Mouse (Mus musculus) CH12.LX (cell line): ENCODE data around the gene Spns3. TPM values are rescaled to one million over a fixed set of nuclear protein-coding genes. Genes with fewer than 3 reads are reported as not detected.

ENCODE experiments used
- DNase-seq: peaks from one replicate; pipeline ENCODE4 v3.0.0-alpha.2; 2013; ENCODE audit errors: extremely low read depth
- H3K27ac ChIP-seq: 2 replicates; pipeline ENCODE4 v1.5.1; 2012; ENCODE audit warnings: low read depth, mild to moderate bottlenecking, control low read depth, moderate library complexity; ENCODE audit not compliant: insufficient read depth
- H3K27me3 ChIP-seq: replicated peaks from 2 replicates; pipeline ENCODE3; 2012; ENCODE audit warnings: inconsistent platforms
- H3K36me3 ChIP-seq, 2 experiments: replicated peaks in 1 of 2; 2 replicates each; pipeline versions ENCODE3 to v1.6.1; 2012; ENCODE audit warnings: inconsistent platforms in 1 of 2, low read length in 1 of 2, mild to moderate bottlenecking in 1 of 2, mixed read lengths in 1 of 2, moderate library complexity in 1 of 2; ENCODE audit not compliant: control insufficient read depth in 1 of 2, insufficient read depth in 1 of 2
- H3K4me1 ChIP-seq, 2 experiments: 2 replicates each; pipeline ENCODE4 v1.6.1; 2012; ENCODE audit warnings: inconsistent platforms in 1 of 2, moderate library complexity in 1 of 2; ENCODE audit not compliant: insufficient read depth in 2 of 2, control insufficient read depth in 1 of 2
- H3K4me2 ChIP-seq: 2 replicates; pipeline ENCODE4 v1.6.1; 2012; ENCODE audit warnings: low read depth, mild to moderate bottlenecking, control low read depth; ENCODE audit not compliant: poor library complexity, insufficient read depth, severe bottlenecking
- H3K4me3 ChIP-seq, 3 experiments: fragments of 150-350 bp in 1 of 3; sonication (generic) in 1 of 3; replicated peaks in 1 of 3; 2 replicates each; pipeline versions ENCODE3 to v1.5.1; 2011 to 2012; ENCODE audit warnings: low read depth in 2 of 3, low read length in 2 of 3, mild to moderate bottlenecking in 2 of 3, moderate library complexity in 2 of 3, control low read depth in 1 of 3, improper control_type of control experiment in 1 of 3, inconsistent platforms in 1 of 3, mixed read lengths in 1 of 3; ENCODE audit not compliant: poor library complexity in 1 of 3
- H3K79me2 ChIP-seq: replicated peaks from 2 replicates; pipeline ENCODE4 v1.6.1; 2012; ENCODE audit warnings: mild to moderate bottlenecking, moderate library complexity; ENCODE audit not compliant: control insufficient read depth, poor library complexity, insufficient read depth, severe bottlenecking; ENCODE audit errors: extremely low read depth
- H3K9ac ChIP-seq: 2 replicates; pipeline ENCODE4 v1.6.1; 2012; ENCODE audit warnings: low read depth, mild to moderate bottlenecking, control low read depth, moderate library complexity; ENCODE audit not compliant: insufficient read depth
- H3K9me3 ChIP-seq: replicated peaks from 2 replicates; pipeline ENCODE3; 2012; ENCODE audit warnings: low read length, inconsistent platforms, mixed read lengths
- BHLHE40 ChIP-seq: IDR thresholded peaks from 2 replicates; pipeline ENCODE4 v1.6.1; 2011; ENCODE audit warnings: mild to moderate bottlenecking, low read depth, low read length, improper control_type of control experiment
- CHD1 ChIP-seq: IDR thresholded peaks from 2 replicates; pipeline ENCODE4 v1.6.1; 2012; ENCODE audit warnings: low read depth, low read length, improper control_type of control experiment, inconsistent platforms
- CHD2 ChIP-seq: IDR thresholded peaks from 2 replicates; pipeline ENCODE4 v1.6.1; 2011; ENCODE audit warnings: low read length, improper control_type of control experiment
- CTCF ChIP-seq, 2 experiments: IDR thresholded peaks in 1 of 2; conservative IDR thresholded peaks in 1 of 2; 2 replicates each; pipeline ENCODE4 v1.5.1; 2011 to 2012; ENCODE audit warnings: low read depth in 2 of 2, low read length in 2 of 2, improper control_type of control experiment in 1 of 2, inconsistent platforms in 1 of 2, mild to moderate bottlenecking in 1 of 2, moderate library complexity in 1 of 2
- E2F4 ChIP-seq: IDR thresholded peaks from 2 replicates; pipeline ENCODE4 v1.6.1; 2011; ENCODE audit warnings: low read depth, low read length, improper control_type of control experiment; ENCODE audit not compliant: insufficient replicate concordance
- ELF1 ChIP-seq: IDR thresholded peaks from 2 replicates; pipeline ENCODE4 v1.6.1; 2014; ENCODE audit warnings: low read depth, mild to moderate bottlenecking, inconsistent platforms, low read length, improper control_type of control experiment
- EP300 ChIP-seq: IDR thresholded peaks from 2 replicates; pipeline ENCODE4 v1.6.1; 2011; ENCODE audit warnings: low read length, improper control_type of control experiment
- ETS1 ChIP-seq: conservative IDR thresholded peaks from 2 replicates; pipeline ENCODE4 v1.6.1; 2012; ENCODE audit warnings: low read depth, mild to moderate bottlenecking, inconsistent platforms, low read length, improper control_type of control experiment, moderate library complexity
- GABPA ChIP-seq: IDR thresholded peaks from 2 replicates; pipeline ENCODE4 v1.6.1; 2012; ENCODE audit warnings: low read depth, low read length, improper control_type of control experiment, inconsistent platforms; ENCODE audit not compliant: insufficient replicate concordance
- HCFC1 ChIP-seq: IDR thresholded peaks from 2 replicates; pipeline ENCODE4 v1.6.1; 2012; ENCODE audit warnings: low read depth, mild to moderate bottlenecking, inconsistent platforms, low read length, improper control_type of control experiment
- IRF4 ChIP-seq: IDR thresholded peaks from 2 replicates; pipeline ENCODE4 v1.6.1; 2014; ENCODE audit warnings: low read depth, mild to moderate bottlenecking, inconsistent platforms, low read length, improper control_type of control experiment
- JUN ChIP-seq: IDR thresholded peaks from 2 replicates; pipeline ENCODE4 v1.6.1; 2011; ENCODE audit warnings: low read depth, mild to moderate bottlenecking, low read length, improper control_type of control experiment, moderate library complexity; ENCODE audit not compliant: insufficient read depth
- JUND ChIP-seq: conservative IDR thresholded peaks from 2 replicates; pipeline ENCODE4 v1.6.1; 2011; ENCODE audit warnings: low read depth, low read length, improper control_type of control experiment
- KAT2A ChIP-seq: IDR thresholded peaks from 2 replicates; pipeline ENCODE4 v1.6.1; 2012; ENCODE audit warnings: low read length, improper control_type of control experiment, inconsistent platforms; ENCODE audit not compliant: insufficient replicate concordance
- MAFK ChIP-seq: IDR thresholded peaks from 2 replicates; pipeline ENCODE4 v1.6.1; 2011; ENCODE audit warnings: low read length, improper control_type of control experiment; ENCODE audit not compliant: insufficient replicate concordance
- MAX ChIP-seq: IDR thresholded peaks from 2 replicates; pipeline ENCODE4 v1.6.1; 2011; ENCODE audit warnings: low read length, improper control_type of control experiment
- MAZ ChIP-seq: IDR thresholded peaks from 2 replicates; pipeline ENCODE4 v1.6.1; 2012; ENCODE audit warnings: low read depth, mild to moderate bottlenecking, inconsistent platforms, low read length, improper control_type of control experiment, moderate library complexity
- MEF2A ChIP-seq: IDR thresholded peaks from 2 replicates; pipeline ENCODE4 v1.6.1; 2014; ENCODE audit warnings: low read depth, mild to moderate bottlenecking, inconsistent platforms, low read length, improper control_type of control experiment, borderline replicate concordance
- MXI1 ChIP-seq: IDR thresholded peaks from 2 replicates; pipeline ENCODE4 v1.6.1; 2011; ENCODE audit warnings: mild to moderate bottlenecking, low read depth, low read length, improper control_type of control experiment
- MYC ChIP-seq: IDR thresholded peaks from 2 replicates; pipeline ENCODE4 v1.6.1; 2011; ENCODE audit warnings: low read depth, mild to moderate bottlenecking, improper control_type of control experiment, low read length
- NELFE ChIP-seq: IDR thresholded peaks from 2 replicates; pipeline ENCODE4 v1.6.1; 2011; ENCODE audit warnings: low read depth, low read length, improper control_type of control experiment
- NRF1 ChIP-seq: IDR thresholded peaks from 2 replicates; pipeline ENCODE4 v1.6.1; 2014; ENCODE audit warnings: low read depth, mild to moderate bottlenecking, inconsistent platforms, low read length, improper control_type of control experiment, moderate library complexity
- PAX5 ChIP-seq: IDR thresholded peaks from 2 replicates; pipeline ENCODE4 v1.6.1; 2012; ENCODE audit warnings: low read length, inconsistent platforms, mixed read lengths
- POLR2A ChIP-seq: IDR thresholded peaks from 2 replicates; pipeline ENCODE4 v1.6.1; 2011; ENCODE audit warnings: low read depth, mild to moderate bottlenecking, improper control_type of control experiment, low read length
- POLR2AphosphoS2 ChIP-seq: IDR thresholded peaks from 2 replicates; pipeline ENCODE4 v1.6.1; 2011; ENCODE audit warnings: low read depth, low read length, improper control_type of control experiment
- RAD21 ChIP-seq: IDR thresholded peaks from 2 replicates; pipeline ENCODE4 v1.6.1; 2011; ENCODE audit warnings: low read depth, mild to moderate bottlenecking, low read length, improper control_type of control experiment, moderate library complexity
- RCOR1 ChIP-seq: conservative IDR thresholded peaks from 2 replicates; pipeline ENCODE4 v1.6.1; 2012; ENCODE audit warnings: low read depth, mild to moderate bottlenecking, inconsistent platforms, low read length, improper control_type of control experiment
- SIN3A ChIP-seq: IDR thresholded peaks from 2 replicates; pipeline ENCODE4 v1.6.1; 2012; ENCODE audit warnings: low read length, improper control_type of control experiment, inconsistent platforms
- SMC3 ChIP-seq: IDR thresholded peaks from 2 replicates; pipeline ENCODE4 v1.6.1; 2011; ENCODE audit warnings: low read depth, low read length, improper control_type of control experiment
- TBP ChIP-seq: conservative IDR thresholded peaks from 2 replicates; pipeline ENCODE4 v1.6.1; 2011; ENCODE audit warnings: low read depth, low read length, improper control_type of control experiment
- TCF12 ChIP-seq: IDR thresholded peaks from 2 replicates; pipeline ENCODE4 v1.6.1; 2014; ENCODE audit warnings: low read depth, mild to moderate bottlenecking, inconsistent platforms, low read length, improper control_type of control experiment
- UBTF ChIP-seq: IDR thresholded peaks from 2 replicates; pipeline ENCODE4 v1.6.1; 2012; ENCODE audit warnings: low read depth, mild to moderate bottlenecking, inconsistent platforms, low read length, improper control_type of control experiment, moderate library complexity
- USF1 ChIP-seq: IDR thresholded peaks from 2 replicates; pipeline ENCODE4 v1.6.1; 2014; ENCODE audit warnings: low read depth, mild to moderate bottlenecking, inconsistent platforms, low read length, improper control_type of control experiment
- USF2 ChIP-seq: conservative IDR thresholded peaks from 2 replicates; pipeline ENCODE4 v1.6.1; 2011; ENCODE audit warnings: low read depth, low read length, improper control_type of control experiment
- ZC3H11A ChIP-seq: IDR thresholded peaks from 2 replicates; pipeline ENCODE4 v1.6.1; 2012; ENCODE audit warnings: low read depth, mild to moderate bottlenecking, inconsistent platforms, low read length, improper control_type of control experiment
- ZKSCAN1 ChIP-seq: IDR thresholded peaks from 2 replicates; pipeline ENCODE4 v1.6.1; 2012; ENCODE audit warnings: low read depth, inconsistent platforms, low read length, improper control_type of control experiment, borderline replicate concordance
- ZMIZ1 ChIP-seq: IDR thresholded peaks from 2 replicates; pipeline ENCODE4 v1.6.1; 2012; ENCODE audit warnings: low read depth, mild to moderate bottlenecking, inconsistent platforms, low read length, improper control_type of control experiment
- ZNF384 ChIP-seq: IDR thresholded peaks from 2 replicates; pipeline ENCODE4 v1.6.1; 2012; ENCODE audit warnings: low read depth, low read length, improper control_type of control experiment, inconsistent platforms
- dilution Hi-C: fragments of 300-500 bp; cut with MboI; formaldehyde crosslinking; loops from 2 replicates; pipeline ENCODE4 v1.14.3; 2020; ENCODE audit warnings: low sequenced_read_pairs; ENCODE audit not compliant: extremely low pct_unique_long_range_greater_than_20kb, extremely low pct_ligation_motif_present
- in situ Hi-C: fragments of 300-500 bp; cut with MboI; formaldehyde crosslinking; loops from 3 replicates; pipeline ENCODE4 v1.14.3; 2019; ENCODE audit warnings: low sequenced_read_pairs, low pct_ligation_motif_present, low pct_unique_long_range_greater_than_20kb, mixed read lengths
- polyA plus RNA-seq: library from polyadenylated mRNA; unstranded; fragments of >175 nt; gene quantifications from 2 replicates; pipeline ENCODE4 v1.2.1, GENCODE M21; 2012; ENCODE audit warnings: low read depth; ENCODE audit not compliant: insufficient read length
- total RNA-seq, 2 experiments: library from RNA; depleted of rRNA; stranded (reverse); fragments of 300-350 nt in 1 of 2; fragments of >200 nt in 1 of 2; gene quantifications; 2 replicates each; pipeline ENCODE4 v1.2.3; 2012 to 2014

The Spns3 gene
- total and polyA plus RNA-seq, 3 experiments: 0.21 to 1.8 (median 1.0) TPM

GRCm38 (mm10) chr11:72560661-72561060, 10.4 kb upstream of the Spns3 start:
- H3K27me3 ChIP-seq: no peaks in the 10 kb centered on the region
- in situ Hi-C loops (loop anchor here (5.0 kb wide), 2 partner anchors 118 to 218 kb away; partner anchors contain the start of gene Mybbp1a), dilution Hi-C loops (no loop called here)
- no peaks in the 10 kb centered on the region for H3K9me3 ChIP-seq
- no peak overlapping the region for H3K4me3 ChIP-seq
- peak overlapping the region; percentile 44; the same call in 1 of the 2 replicates for H3K4me2 ChIP-seq
- H3K27ac ChIP-seq: no peak overlapping the region
- no peaks in the 10 kb centered on the region for H3K79me2 ChIP-seq
- peaks cover 17 to 42% of the 10 kb centered on the region in 2 experiments for H3K4me1 ChIP-seq
- TF ChIP-seq SMC3 (no peak), TCF12 (no peak), JUN (no peak), ETS1 (no peak), POLR2A (no peak), RCOR1 (no peak), ZNF384 (no peak; the same call in 1 of the 2 replicates), MAZ (no peak), CHD2 (no peak), USF2 (no peak), TBP (no peak), NELFE (no peak), BHLHE40 (peak; percentile 41; the same call in 1 of the 2 replicates), MAFK (no peak), KAT2A (no peak), HCFC1 (no peak), ZMIZ1 (no peak), E2F4 (no peak), RAD21 (peak; percentile 3), GABPA (no peak), MEF2A (no peak), MXI1 (no peak), CHD1 (no peak), POLR2AphosphoS2 (no peak), NRF1 (no peak), ZKSCAN1 (no peak), JUND (no peak), UBTF (no peak), PAX5 (no peak), MAX (no peak; the same call in 1 of the 2 replicates), USF1 (no peak), IRF4 (peak; percentile 62; the same call in 1 of the 2 replicates), ZC3H11A (no peak), MYC (peak; percentile 53; the same call in 1 of the 2 replicates), CTCF (conservative IDR thresholded peaks at IDR 0.05 in 1 of 2, IDR thresholded peaks at IDR 0.05 in 1 of 2; ENCODE audit: low read depth in 2 of 2, low read length in 2 of 2) (peak in 1 of 2 experiments; percentile 5; a peak in 1 of 4 replicates), SIN3A (no peak), EP300 (peak; percentile 68; the same call in 1 of the 2 replicates), ELF1 (no peak)
- TF ChIP-seq, all 38 proteins: peak for 6
- DNase-seq: no peak
- Histone ChIP-seq H3K36me3 (no peaks in the 10 kb centered on the region), H3K9ac (no peak overlapping the region)
